Mouse (Mus musculus) telencephalon, adult 2 months (tissue): ENCODE data around the gene Cpm.
A peak's percentile ranks its signal among the peaks of the same experiment; 100 is the strongest.
"Not testable (repeated sequence)": the region's sequence is repeated elsewhere in the genome, so short reads cannot be mapped to it uniquely, and the experiment has no call there.

ENCODE experiments used
- DNase-seq: peaks from one replicate; pipeline ENCODE4 v3.0.0-alpha.2; 2011; ENCODE audit warnings: low read depth, low spot score

Gene Cpm

DNA sequence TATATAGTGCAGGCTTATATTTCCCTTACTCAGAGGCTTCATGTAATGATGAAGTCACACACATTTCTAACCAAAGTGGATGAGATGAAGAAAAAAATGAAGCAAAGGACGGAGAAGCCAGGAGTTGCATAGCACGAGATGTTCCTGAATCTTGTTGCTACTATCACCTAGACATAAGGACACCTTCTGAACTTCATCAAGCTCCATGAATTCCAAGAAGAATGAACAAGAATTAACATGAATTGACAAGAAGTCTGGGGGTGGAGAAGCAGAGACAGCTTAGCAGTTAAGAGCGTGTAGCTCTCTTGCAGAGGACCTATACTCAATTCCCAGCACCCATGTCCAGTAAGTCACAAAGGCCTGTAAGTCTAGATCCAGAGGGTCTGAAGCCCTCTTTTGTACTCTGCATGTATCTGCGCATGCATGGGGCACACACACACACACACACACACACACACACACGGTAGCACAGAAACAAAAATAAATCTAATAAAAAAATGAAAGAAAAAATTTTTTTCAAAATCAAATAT lies 36.2 kb upstream of the Cpm start:
- no peak for DNase-seq

DNA sequence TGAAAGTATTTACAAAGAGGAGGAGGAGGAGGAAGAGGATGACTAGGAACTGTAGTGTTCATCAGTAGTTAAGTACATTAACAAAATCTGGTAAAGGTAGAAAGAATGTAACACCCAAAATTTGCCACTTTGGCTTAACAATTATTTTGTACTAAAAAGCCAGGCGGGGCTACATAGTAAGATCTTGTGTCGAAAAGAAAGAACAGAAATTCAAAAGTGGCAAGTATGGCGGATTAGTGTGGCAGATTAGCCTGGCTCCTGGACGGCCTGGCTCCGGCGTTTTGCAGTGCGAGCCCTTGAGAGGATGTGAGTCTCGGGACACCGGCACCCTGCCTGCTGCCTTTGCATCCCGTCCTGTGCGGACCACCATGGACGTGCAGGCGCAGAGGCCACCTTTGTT lies 35.4 kb upstream of the Cpm start:
- no peak for DNase-seq

DNA sequence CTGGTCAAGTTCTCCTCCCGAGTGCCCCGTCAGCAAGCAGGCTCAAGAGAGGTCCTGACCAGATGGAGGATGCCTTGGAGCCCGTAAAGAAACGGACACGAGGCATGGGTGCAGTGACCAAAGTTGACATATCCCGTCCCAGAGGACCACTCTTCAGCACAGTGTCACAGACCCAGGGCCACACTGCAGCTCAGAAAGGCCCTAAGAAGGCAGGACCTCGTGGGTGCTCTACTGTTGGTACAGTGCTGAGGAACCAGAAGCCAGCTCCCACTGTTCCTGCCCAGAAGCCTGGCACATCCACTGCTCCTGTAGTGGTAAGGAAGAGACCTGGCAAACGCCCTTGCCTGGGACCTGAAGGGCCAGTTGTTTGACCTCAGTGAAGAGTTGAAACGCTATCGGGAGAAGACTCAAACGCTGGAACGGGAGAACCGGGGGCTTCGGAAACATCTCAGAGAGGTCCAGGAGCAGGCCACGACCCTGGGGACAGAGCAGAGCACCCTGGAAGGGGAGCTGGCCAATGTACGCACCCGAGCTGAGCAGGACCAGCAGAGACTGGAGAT lies 34.9 kb upstream of the Cpm start:
- DNase-seq, result no peak

DNA sequence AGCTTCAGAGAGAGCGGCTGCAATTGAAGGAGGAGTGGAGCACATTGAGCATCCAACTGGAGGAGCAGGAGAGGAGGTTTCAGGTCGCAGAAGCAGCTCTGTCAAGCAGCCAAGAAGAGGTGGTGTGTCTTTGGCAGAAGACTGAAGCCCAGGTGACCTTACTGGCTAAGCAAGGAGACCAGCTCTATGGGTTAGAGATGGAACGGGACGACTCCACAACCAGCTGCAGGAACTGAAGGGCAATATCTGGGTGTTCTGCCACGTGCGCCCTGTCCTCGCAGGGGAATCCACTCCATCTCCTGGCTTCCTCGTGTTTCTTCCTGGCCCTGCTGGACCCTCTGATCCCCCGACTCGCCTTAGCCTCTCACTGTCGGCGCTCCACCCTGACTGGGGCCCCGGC lies 34.4 kb upstream of the Cpm start:
- no peak for DNase-seq

DNA sequence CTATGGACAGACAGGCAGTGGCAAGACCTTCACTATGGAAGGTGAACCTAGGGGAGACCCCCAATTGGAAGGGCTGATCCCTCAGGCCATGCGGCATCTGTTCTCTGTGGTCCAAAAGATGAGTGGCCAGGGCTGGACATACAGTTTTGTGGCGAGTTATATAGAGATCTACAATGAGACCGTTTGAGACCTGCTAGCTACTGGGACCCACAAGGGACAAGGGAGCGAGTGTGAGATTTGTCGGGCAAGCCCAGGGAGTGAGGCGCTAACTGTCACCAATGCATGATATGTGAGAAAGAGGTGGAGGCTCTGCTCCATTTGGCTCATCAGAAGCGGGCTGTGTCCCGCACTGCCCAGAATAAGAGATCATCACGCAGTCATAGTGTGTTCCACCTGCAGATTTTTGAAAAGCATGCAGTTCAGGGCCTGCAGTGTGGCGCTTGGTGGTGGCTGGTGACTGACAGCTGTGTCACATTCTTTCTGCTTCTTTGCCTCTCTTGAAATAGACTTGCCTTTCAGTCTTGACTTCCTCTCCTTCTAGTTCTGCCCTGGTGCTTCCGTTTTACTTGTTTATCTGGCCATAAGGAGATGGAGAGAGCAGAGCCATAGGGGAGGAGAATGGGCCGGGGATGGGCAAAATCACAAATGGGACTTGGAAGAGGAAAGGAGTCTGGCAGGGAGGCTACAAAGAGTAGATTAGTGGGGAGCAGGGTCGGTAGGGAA lies 33.7 kb upstream of the Cpm start:
- no peak for DNase-seq

DNA sequence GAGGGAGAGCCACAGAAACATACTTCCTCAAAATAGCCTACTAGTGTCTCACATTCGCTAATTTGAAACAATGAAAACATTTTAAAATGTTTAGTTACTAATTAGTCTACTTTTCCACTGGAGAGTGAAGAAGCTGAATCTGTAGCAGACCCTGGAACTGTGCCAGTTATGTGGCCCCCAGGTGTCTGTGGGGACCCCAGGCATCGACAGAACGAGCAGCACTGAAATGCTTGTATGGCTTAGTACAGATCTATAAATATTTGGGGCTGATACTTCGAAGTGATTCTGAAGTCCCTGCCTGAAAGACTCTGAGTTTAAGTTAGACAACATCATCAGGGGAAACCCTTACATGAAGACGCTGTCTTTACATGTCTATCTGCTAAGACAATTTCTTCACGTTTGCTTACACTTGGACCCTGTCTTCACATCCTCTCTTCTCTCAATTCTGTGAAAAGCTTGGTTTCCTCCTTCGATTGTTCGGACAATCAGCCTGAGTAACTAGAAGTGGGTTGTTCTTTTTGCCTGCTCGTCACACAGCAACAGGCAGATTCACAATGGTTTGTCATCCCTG lies 33.0 kb upstream of the Cpm start:
- DNase-seq, result no peak

DNA sequence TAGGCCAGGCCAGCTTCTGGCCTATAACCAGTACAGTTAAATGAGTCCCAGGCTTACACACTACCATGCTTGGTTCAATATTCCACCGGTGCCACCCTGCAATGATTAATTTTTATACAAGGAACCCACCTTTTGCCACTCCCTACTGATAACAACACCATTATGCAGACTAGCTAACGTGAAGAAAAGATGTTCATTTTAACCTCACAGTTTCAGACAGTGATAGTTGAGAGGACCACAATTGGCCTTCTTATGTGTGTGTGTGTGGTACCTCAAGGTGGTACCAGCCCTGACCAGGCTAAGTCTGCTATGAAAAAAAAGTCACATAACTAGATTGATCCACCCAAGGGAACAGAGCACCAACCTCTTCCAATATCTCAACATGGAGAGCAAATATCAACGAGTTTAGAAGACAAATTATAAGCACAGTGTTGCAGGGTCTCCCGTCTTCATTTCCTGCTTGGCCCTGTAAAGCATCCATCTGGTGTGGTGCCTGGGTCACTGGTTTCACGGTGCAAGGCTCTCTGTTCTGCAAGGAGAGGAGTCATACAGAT lies 32.5 kb upstream of the Cpm start:
- DNase-seq, result no peak

DNA sequence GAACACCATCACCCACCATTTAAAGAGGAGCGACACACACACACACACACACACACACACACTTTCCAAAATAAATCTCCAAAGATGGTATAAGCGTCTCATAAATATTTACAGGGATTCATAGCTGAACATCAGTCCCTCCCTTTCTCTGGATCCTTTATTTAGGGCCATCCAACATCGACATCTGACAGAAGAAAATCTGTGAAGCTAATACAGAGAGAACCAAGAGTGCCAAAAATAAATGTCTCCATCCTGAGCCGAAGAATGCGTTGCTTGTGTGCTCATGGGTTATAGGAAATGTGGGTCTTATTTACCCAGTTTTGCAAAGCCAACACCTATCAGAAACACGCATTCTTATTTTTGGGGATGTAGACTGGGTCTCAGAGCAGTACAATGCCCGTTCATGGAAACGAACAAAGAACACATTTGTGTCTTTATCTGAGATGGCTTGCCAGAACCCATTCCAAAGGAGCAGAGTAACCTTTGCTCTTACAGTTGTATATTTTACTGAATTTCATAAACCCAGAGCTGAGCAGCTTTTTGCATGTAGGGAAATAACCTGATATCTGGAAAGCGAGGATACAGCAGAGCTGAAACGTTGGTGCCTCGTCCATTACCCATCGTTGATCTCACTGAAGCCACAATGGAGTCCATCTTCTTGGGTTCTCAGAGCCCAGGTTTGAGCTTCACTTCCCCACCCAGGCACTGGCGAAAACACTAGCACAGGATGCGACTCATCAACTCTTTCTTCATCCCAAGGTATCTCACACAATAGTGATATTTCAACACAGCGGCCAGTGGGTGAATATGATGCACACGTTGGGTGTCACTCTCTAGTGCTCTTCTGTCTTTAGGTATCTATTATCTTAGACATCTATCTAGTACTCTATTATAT lies 31.7 kb upstream of the Cpm start:
- DNase-seq, result not testable (repeated sequence)

DNA sequence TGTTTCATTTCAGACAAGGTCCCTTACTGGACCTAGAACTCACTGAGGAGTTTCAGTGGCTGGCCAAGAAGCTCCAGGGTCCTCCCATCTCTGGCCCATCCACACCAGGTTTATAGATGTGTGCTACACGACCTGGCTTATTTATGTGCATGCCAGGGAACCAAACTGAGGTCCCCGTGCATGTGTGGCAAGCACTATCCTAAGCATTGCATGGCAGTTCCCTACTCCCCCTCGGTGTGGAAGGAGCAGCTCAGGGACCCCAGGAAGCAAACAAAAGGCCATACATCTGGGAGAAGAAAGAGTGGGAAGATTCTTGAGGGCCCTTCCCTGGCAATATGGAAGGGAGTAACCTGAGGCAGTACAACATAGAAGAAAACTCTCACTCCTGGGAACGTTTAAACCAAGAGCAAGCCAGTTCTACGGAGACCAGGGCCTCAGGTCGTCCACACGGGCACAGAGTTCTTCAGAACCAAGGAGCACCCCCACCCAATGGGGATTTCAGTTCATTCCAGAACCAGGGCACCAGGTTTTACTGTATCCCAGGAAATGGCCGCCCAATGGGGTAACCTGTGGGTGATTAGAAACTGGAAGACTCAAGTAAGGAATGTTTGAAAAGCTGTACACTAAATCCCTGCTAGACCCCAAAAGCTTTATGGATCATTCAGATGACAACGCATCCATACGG lies 30.9 kb upstream of the Cpm start:
- no peak for DNase-seq

DNA sequence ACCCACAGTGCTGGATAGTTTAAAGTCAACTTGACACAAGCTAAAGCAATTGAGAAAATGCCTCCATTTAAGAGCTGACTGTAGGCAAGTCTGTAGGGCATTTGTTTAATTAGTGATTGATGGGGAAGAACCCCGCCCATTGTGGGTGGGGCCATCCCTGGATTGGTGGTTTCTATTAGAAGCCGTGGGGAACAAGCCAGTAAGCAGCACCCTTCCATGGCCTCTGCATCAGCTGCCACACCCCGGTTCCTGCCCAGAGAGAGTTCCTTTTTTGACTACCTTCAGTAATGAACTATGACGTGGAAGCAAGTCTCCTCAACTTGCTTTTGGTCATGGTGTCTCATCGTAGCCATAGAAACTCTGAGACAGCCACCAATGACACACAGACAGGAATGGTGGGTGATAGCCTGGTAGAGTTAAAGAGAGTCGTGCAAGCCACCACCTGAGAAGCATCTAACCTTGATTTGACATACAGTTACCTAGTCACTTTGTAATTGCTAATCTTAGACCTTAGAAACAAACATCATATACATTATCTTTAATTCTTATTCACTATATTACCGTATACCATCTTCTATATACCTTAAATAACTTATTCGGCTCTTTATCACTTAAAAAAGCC lies 30.2 kb upstream of the Cpm start:
- DNase-seq, result not testable (repeated sequence)

DNA sequence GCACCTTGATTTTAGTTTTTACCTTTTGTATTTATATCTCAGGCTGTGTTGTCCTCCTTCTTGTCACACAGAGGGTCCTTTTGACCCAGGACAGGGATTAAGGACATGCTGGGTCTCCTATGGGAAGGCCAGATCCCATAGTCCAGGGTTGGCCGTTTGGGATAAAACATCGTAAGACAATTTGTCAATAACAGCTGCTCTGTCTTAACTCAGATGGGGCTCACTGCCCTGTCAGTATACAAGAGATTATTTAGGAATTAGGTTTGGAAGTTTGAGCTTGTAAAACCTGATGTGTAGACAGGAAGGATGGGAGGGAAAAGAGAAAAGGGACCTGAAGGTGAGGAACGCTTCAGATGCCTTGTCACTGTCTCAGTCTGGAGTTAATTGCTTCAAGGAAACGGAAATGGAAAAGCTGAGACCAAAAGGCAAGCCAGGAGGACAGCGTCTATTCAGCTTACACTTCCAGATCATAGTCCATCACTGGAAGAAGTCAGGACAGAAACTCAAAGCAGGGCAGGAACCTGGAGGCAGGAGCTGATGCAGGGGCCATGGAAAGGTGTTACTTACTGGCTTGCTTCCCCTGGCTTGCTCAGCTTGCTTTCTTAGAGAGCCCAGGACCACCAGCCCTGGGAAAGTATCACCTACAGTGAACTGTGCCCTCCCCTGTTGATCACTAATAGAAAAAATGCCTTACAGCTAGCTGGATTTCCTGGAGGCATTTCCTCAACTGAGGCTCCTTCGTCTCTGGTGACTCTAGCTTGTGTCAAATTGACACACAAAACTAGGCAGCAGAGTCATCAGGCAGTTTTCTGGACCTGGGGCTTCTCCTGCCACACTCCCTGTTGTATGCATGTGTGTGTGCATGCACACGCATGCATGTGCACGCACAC lies 27.9 kb upstream of the Cpm start:
- DNase-seq, result no peak

DNA sequence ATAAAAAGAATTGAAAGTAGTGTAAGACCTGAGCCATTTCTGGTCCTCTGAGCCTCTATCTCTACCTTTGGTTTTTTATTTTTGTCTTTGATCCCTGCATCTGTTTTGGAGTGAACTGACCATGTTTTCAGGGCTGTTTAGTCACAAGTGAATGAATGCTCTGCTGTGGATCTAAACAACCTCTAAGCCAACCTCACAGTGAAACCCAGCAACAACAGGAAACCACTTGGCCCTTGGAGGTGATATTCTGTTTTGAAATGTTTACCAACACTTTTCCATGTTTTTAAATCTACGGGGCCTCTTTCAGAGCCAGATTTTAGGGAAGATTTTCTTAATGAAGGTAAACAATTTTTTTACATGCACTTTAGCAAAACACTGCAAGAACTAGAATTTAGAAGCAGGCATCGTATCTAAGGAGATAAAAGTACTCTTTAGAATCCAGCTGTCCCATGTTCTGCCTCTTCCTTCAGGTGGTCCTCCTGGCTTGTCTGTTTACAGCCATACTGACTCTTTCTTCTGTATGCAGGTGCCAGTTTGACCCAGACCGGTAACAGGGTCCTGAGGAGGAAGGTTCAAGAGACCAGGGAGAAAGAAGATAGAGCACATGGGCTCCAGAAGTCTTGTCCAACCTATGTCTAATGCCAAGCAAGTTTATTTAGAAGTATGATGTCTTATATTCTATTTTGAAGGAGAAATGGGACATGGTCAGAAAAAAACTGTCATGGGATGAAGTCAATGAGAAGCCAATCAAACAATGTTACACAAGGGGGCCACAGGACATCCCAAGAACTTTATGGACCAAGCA lies 26.8 kb upstream of the Cpm start:
- no peak for DNase-seq

DNA sequence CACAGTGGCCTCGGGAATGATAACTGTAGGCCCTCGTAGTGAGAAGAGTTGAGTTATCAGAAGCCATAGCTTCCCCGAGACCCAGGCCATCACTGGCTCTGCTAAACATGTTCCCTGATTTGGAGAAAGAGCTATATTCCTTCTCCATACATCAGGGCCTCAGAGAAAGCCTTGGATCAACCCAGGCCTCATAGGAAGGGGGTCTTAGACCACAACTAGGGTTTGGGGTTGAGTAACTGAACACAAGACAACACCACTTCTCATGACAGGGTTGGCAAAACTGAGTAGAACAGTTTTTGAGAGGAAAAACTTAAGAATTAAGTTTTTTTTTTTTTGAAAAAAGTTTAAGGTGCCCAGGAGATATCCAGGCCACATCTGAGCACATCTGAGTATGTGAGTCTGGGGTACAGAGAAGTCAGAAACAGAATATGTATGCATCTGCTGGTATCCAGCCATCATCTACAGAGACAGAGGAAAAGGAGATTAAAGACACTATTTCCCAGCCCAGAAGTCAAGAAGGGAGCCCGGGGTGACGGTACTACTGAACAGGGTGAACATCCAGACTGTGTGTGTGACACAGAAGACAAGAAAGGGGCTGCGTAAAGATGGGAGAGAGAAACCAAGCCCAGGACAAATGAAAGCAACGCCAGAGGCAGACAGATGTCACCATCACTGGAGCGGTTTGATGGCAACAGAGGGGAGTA lies 26.0 kb upstream of the Cpm start:
- no peak for DNase-seq

DNA sequence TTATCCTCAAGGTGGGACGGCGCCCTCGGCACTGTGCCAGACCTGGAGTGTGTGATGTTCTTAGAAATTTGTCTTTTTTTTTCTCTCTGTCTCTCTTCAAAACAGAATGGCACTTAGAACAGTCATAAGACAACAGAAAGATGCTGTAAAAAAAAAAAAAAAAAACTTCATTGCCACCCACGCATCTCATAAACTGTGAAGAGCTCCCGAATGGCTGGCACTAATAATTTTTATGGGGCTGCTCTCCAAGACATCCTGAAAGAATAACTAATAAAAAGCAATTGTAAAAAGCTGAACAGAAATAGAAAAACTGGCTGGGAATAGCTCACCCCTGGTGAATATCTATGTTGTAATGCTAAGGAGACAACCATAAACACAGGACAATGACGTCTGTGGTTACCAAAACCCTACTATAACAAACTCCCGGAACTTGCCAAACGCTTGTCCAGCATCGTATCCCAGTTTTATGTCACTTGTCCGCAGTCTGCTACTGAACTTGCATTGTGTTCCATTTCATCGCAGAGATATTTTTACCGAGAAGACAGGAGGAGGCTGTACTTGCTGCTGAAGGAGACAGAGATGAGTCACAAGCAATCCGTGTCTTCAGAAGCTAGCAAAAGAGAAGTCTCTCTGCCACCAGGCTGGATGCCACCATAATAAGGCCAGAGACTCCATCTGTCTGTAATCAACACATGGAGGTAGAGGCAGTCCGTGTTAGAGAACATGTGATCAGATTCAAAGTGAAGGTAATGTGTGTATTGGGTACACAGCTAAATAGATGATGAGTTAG lies 25.3 kb upstream of the Cpm start:
- peak; percentile 85 for DNase-seq

DNA sequence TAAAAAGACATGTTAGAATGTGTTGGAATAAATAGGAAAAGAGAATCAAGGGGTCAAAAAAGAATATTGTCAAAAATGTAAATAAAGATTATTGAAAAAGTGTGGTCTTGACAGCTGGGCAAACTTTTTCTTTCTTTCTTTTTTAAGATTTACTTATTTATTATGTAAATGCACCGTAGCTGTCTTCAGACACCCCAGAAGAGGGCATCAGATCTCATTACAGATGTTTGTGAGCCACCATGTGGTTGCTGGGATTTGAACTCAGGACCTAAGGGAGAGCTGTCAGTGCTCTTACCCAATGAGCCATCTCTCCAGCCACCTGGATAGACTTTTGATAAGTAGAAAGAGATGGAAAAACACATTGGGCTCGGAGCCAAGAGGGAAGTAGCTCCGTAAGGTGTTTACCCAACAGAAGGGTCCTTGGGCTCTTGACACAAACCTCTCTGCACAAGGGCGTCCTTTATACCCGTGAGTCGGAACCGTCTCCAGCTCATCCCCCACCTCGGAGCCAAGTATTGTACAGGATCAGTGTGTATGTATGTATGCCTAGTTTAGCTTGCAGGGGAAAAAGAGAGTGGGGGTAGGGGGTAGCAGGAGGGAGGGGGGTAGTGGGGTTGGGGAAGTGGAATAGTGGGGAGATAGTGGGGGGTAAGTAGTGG lies 24.5 kb upstream of the Cpm start:
- no peak for DNase-seq

DNA sequence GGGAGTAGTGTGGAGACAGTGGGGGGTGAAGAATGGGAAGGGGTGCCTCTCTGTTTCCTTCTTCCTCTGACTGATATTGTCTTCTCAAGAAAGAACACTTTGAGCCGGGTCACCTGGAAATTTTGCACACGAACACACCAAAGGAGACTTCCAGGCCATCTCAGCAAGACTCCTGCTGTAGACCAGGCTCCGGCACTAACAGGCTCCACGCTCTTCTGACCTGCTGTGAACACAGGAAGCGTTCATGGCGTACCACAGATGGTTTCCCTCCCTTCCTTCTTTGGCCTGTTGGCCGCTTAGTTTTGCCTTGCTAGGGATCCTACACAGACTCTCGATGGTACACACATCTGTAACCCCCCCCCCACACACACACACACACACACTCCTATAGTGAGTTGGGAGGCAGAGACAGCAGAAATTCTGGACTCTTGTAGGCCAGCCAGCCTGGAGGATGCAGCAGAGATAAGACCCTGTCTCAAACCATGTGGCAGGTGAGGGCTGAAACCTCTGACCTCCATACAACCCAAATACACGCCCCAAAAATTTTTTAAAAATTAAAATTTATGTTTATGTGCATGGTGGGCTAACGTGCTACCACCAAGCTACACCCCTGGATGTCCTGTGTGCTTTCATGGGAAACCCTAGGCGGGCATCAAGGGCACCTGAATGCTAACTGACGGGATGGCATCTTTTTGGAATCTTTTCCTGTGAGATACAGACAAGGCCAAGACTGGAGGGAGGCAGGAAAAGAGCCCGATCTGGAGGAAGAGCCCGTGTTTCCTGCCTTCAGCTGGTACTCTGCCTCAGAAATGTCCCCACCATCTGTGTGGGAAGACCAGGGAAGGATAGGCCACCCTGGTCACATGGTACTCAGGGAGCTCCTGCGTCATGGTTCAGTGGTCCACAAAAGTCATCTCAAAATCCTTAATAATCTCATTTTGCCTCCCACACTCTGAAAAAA lies 23.7 kb upstream of the Cpm start:
- no peak for DNase-seq
